Mouse (Mus musculus) left cerebral cortex, postnatal 4 days (tissue): ENCODE results near the gene Pcdh7. TPM values are rescaled to one million over a fixed set of nuclear protein-coding genes. Genes with fewer than 3 reads are reported as not detected.
A peak's percentile ranks its signal among the peaks of the same experiment; 100 is the strongest.

Experiments
- DNase-seq: peaks from one replicate; pipeline ENCODE4 v3.0.0-alpha.2; 2022
- intact Hi-C: fragments of 180-260 bp; cut with DNase I; formaldehyde crosslinking; loops from one replicate; pipeline ENCODE4 v1.15.1; 2025
- total RNA-seq, 2 experiments: library from RNA; stranded (reverse); gene quantifications; 2 replicates each; pipeline ENCODE4 v1.2.3; 2021

The Pcdh7 gene
- total RNA-seq, 2 experiments from 2014 or later: 118 to 136 TPM

GRCm38 (mm10) chr5:57870727-57871126 is 153.0 kb downstream of the Pcdh7 start:
- no peak for DNase-seq
- intact Hi-C loops: no loop called here

- intact Hi-C loops: no loop called here
- DNase-seq: no peak
Measured at GRCm38 (mm10) chr5:57884982-57885381, 167.2 kb downstream of the Pcdh7 start.

- no peak for DNase-seq
- intact Hi-C loops: no loop called here
Measured at GRCm38 (mm10) chr5:57899018-57899614, 181.3 kb downstream of the Pcdh7 start.

GRCm38 (mm10) chr5:57907218-57907617 is 189.5 kb downstream of the Pcdh7 start:
- intact Hi-C loops: no loop called here
- DNase-seq: no peak

- intact Hi-C loops: no loop called here
- DNase-seq: no peak
Measured at GRCm38 (mm10) chr5:57921140-57921539, 203.4 kb downstream of the Pcdh7 start.

- intact Hi-C loops: no loop called here
- no peak for DNase-seq
Measured at GRCm38 (mm10) chr5:57931331-57931730, 213.6 kb downstream of the Pcdh7 start.

DNA sequence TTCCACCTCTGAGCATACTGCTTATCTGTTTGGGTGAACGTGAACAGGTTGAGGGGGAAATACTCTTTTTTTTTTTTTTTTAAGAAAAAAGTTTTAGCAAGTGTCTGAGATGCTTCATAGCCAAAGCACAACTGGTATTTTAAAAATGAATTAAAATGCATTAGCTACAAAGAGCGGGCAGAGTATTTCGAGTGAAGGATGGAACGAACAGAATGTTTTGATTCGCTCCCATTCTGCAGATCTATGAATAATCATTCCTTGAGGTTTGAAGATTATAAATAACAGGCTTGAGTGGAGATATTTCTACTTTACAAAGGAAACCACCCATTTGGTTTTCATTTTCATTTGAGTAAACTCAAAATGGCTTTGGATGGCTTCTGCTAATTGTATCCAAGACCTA is 214.0 kb downstream of the Pcdh7 start:
- DNase-seq: no peak
- intact Hi-C loops: no loop called here

GRCm38 (mm10) chr5:57934666-57935065 is 216.9 kb downstream of the Pcdh7 start:
- no peak for DNase-seq
- intact Hi-C loops: no loop called here

DNA sequence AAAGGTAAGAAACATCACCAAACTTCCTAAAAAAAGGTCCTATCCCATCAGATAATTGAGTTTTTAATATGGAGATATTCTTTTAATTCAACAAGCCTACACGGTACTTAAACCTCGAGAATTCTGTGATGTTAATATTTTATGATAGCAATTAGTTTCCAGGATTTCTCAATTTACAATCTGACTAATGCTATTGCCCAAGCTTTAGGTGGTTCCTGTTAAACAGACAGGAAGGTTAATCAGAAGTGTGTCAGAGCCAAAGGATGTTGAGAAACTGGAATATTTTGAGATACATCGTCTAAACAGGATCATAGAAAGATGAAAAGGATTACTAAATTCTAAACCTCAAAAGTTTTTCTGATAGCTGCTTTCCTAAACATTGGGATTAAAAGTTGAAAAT is 222.7 kb downstream of the Pcdh7 start:
- intact Hi-C loops: no loop called here
- DNase-seq: no peak

DNA sequence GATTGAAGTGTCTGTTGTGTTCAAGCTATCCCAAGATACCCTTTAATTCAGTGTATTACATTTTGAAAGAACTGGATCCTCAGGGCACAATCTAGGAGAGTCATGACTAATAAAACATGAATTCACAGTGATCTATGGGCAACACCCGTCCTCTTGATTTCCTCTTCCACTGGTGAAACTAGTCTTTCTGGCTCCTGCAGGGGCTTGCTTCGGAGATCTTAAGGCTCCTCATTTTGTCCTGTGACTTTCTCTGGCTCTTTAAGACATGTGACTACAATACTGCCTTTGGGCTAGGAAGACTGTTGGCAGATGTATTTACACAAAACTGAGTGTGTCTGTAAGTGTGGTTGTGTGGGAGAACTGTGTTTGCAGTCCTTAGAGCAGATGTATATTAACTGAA is 225.4 kb downstream of the Pcdh7 start:
- intact Hi-C loops: no loop called here

DNA sequence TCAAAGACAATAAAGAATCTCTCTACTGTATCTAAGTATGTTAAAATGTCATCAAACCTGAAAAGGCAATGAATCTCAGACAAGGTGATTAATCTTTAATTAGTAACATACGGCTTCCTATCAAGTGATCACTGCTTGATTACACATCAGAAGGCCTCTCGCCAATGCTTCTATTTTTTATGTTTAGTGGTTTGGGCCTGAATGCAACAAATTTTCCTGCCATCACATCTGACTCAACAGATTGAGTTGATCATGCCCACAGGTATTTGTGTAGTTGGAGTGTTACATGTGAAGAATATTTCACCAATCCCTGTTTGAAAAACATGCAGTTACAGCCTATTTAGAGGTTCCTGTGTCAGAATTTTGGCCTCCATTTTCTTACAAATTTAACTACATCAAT is 225.8 kb downstream of the Pcdh7 start:
- intact Hi-C loops: no loop called here
- no peak for DNase-seq

More for the DNA sequence above, 225.4 kb downstream of the Pcdh7 start:
- DNase-seq: no peak

DNA sequence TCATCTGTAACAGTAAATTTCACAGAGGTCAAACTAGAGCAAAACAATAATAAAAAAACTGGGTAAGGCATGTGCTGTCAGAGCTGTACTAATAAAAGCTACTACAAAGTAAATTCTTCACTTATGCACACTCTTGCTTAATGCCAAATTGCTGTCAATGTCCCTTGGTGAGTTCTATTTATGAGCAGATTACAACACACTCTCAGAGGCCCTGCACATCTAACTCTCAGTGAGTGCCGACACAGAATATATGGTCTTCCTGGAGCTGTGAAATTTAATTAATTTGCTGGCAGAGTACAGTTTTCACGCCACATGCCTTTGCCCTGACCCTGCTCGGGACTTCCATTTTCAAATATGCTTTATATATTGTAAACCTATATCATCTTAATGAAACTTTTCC is 227.7 kb downstream of the Pcdh7 start:
- no peak for DNase-seq
- intact Hi-C loops: no loop called here

- intact Hi-C loops: no loop called here
- DNase-seq: no peak
Measured at GRCm38 (mm10) chr5:57959317-57959716, 241.6 kb downstream of the Pcdh7 start.

DNA sequence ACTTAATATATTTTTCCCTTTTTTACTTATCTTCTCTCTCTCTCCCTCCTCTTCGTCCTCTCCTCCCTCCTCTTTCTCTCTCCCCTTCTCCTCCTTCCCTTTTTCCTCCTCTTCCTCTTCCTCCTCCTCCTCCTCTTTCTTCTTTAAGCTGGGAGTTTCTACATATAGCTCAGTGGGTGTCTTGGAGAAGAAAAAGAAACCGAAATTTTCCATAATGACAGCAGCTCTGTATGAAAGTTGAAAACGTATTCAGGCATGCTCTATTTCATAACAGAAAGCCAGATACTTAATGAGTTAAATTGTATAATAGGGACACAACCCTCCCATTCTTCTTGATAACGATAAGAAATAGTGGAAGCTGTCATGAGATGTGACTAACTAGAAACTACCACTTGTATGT is 246.0 kb downstream of the Pcdh7 start:
- intact Hi-C loops: no loop called here
- DNase-seq: no peak

DNA sequence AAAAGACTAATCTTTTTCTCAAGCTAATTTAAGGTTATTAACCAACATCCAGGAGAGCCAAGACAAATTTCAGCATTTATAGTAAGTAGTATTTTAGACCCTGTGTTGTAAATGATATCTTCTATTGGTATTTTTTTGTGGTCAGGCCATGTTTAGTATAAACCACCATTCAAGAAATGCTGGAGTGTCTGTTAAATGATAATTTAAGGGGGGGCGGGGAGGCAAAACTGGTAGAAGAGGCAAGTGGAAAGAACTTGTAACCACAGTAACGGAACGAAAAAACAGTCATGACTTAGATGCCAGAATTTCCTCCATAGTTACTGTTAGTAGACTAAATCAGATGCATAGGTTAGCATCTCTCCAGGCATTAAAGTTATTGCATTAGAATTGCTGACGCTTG is 246.4 kb downstream of the Pcdh7 start:
- DNase-seq: no peak
- intact Hi-C loops: no loop called here

GRCm38 (mm10) chr5:57993584-57993983 is 275.8 kb downstream of the Pcdh7 start:
- DNase-seq: no peak
- intact Hi-C loops: no loop called here

DNA sequence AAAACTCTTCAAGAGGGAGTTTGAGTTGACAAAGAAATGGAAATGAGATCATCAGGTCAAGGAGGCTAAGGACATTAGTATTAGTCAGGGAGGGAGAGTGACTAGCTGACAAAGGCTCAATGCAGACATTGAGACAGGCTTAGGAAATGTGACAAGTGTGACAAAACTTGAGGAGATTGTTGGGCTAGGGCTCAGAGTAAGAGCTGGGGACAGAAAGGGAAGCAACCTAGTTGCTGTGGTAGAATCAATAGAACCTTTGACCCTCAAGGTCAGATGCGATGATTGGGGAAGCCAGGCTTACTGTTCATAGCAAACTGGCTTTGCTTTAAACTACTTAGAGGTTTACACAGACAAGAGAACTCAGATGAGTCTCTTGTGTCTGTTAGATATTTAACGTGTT is 303.6 kb downstream of the Pcdh7 start:
- intact Hi-C loops: no loop called here

GRCm38 (mm10) chr5:58025123-58025522 is 307.4 kb downstream of the Pcdh7 start:
- intact Hi-C loops: no loop called here

More for the DNA sequence above, 303.6 kb downstream of the Pcdh7 start:
- no peak for DNase-seq

GRCm38 (mm10) chr5:58025759-58026158 is 308.0 kb downstream of the Pcdh7 start:
- intact Hi-C loops: no loop called here
- peak; percentile 3 for DNase-seq

More at GRCm38 (mm10) chr5:58025123-58025522, 307.4 kb downstream of the Pcdh7 start:
- DNase-seq: no peak

GRCm38 (mm10) chr5:58039875-58040274 is 322.1 kb downstream of the Pcdh7 start:
- intact Hi-C loops: no loop called here
- DNase-seq: no peak

GRCm38 (mm10) chr5:58044216-58044615 is 326.4 kb downstream of the Pcdh7 start:
- intact Hi-C loops: no loop called here
- DNase-seq: no peak

- intact Hi-C loops: no loop called here
- DNase-seq: peak; percentile 43
Measured at GRCm38 (mm10) chr5:58081054-58081453, 363.3 kb downstream of the Pcdh7 start.

DNA sequence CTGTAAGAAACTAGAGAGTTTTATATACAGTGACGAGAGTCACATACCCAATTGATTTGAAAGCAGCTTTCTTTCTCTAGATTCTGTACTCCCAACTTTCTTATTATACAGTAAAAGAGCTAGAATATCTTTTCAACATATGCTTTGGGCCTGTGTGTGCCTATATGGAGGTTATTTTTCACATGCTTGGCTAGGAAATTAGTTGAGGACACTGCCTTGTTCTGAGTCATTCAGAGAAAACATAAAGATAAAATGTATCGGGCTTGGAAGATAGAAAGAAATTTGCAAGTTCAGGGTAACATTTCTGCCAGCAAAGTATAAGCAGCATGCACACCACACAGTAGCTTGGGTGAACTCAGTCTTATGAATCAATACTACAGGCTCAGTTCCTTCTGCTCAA is 364.5 kb downstream of the Pcdh7 start:
- no peak for DNase-seq
- intact Hi-C loops: no loop called here
